Comparison of ENCODE assay signal across 12 mouse cellular contexts in genomic region chr1:167079476-167079875, GRCm38 (mm10).
DNase-seq lines count a peak whose midpoint lies in the region; ATAC-seq and TF ChIP-seq lines count a peak whose summit lies in the region.
"Had no signal": no experiment of that assay in that cellular context is flagged by ENCODE, and none has a peak within 500 bp of the region (broad histone marks: within the 10 kb centered on the region; RNA-seq: fewer than 3 reads in every experiment).

No protein-coding gene starts in this region.

- no peaks in the 10 kb centered on the region for H3K9me3 ChIP-seq in kidney, embryonic 15.5 days (replicated peaks)
- H3K9me3 ChIP-seq in CH12.LX (replicated peaks; ENCODE audit: low read length): no peaks in the 10 kb centered on the region
- H3K9me3 ChIP-seq: heart, embryonic 13.5 days; liver, embryonic 13.5 days had no signal

- H3K79me2 ChIP-seq in CH12.LX (replicated peaks; ENCODE audit: control insufficient read depth, extremely low read depth, insufficient read depth, poor library complexity, severe bottlenecking): no peaks in the 10 kb centered on the region

- no peak for TF ChIP-seq CTCF in CH12.LX (conservative IDR thresholded peaks at IDR 0.05 in 1 of 2, IDR thresholded peaks at IDR 0.05 in 1 of 2; ENCODE audit: low read depth in 2 of 2, low read length in 2 of 2)

- peaks cover 4% of the 10 kb centered on the region; the same call in 1 of the 2 replicates for H3K4me1 ChIP-seq in kidney, embryonic 15.5 days
- H3K4me1 ChIP-seq in CH12.LX (ENCODE audit: control insufficient read depth in 1 of 2, insufficient read depth in 2 of 2): no peaks in the 10 kb centered on the region
- H3K4me1 ChIP-seq: heart, embryonic 13.5 days; liver, embryonic 13.5 days had no signal

- H3K4me2 ChIP-seq in kidney, embryonic 15.5 days: no peak overlapping the region
- no peak overlapping the region for H3K4me2 ChIP-seq in CH12.LX (ENCODE audit: insufficient read depth, low read depth, poor library complexity, severe bottlenecking)
- H3K4me2 ChIP-seq: heart, embryonic 13.5 days; liver, embryonic 13.5 days had no signal

- DNase-seq in kidney, postnatal 14 days: peak; percentile 21
- peak; percentile 3 for DNase-seq in CH12.LX (ENCODE audit: extremely low read depth)
- DNase-seq in R1 (ENCODE audit: low read depth, low spot score): peak; percentile 50
- peak; percentile 31 for DNase-seq in hindlimb bud, embryonic 11.5 days (ENCODE audit: extremely low spot score, low read depth, low spot score)
- DNase-seq in left cerebral cortex, postnatal 10 days (ENCODE audit: extremely low spot score in 1 of 2, low spot score in 2 of 2): no peak
- DNase-seq in frontal cortex, postnatal 10 days (ENCODE audit: low spot score in 2 of 2): no peak
- DNase-seq: cerebellum, adult 9-10 months; liver, embryonic 13.5 days; right cerebral cortex, postnatal 14 days; thymus, postnatal 36 days had no signal

- in situ Hi-C loops in CH12.LX (cut with MboI; ENCODE audit: low pct_ligation_motif_present, low pct_unique_long_range_greater_than_20kb, low sequenced_read_pairs): no loop called here

- 31% methylated on average over 5 of the region's 5 CpGs for WGBS in kidney, embryonic 15.5 days

- H3K27ac ChIP-seq in kidney, embryonic 15.5 days: no peak overlapping the region
- no peak overlapping the region for H3K27ac ChIP-seq in CH12.LX (ENCODE audit: insufficient read depth, low read depth)
- H3K27ac ChIP-seq: heart, embryonic 13.5 days; liver, embryonic 13.5 days had no signal

- dilution Hi-C loops in CH12.LX (cut with MboI; ENCODE audit: extremely low pct_ligation_motif_present, extremely low pct_unique_long_range_greater_than_20kb, low sequenced_read_pairs): no loop called here

- TF ChIP-seq EP300 in CH12.LX (IDR thresholded peaks at IDR 0.05; ENCODE audit: low read length): no peak

- intact Hi-C loops in left cerebral cortex, postnatal 10 days (cut with DNase I): no loop called here

- ATAC-seq in kidney, embryonic 15.5 days (replicated peaks; ENCODE audit: low FRiP score): no peak; the same call in 1 of the 2 replicates

- H3K4me3 ChIP-seq in kidney, embryonic 15.5 days (replicated peaks): no peak overlapping the region
- no peak overlapping the region for H3K4me3 ChIP-seq in CH12.LX (replicated peaks in 1 of 3; ENCODE audit: low read depth in 2 of 3, low read length in 2 of 3, poor library complexity in 1 of 3)
- H3K4me3 ChIP-seq: heart, embryonic 13.5 days; liver, embryonic 13.5 days had no signal

- no peak for TF ChIP-seq RAD21 in CH12.LX (IDR thresholded peaks at IDR 0.05; ENCODE audit: low read depth, low read length)

- no peaks in the 10 kb centered on the region for H3K36me3 ChIP-seq in kidney, embryonic 15.5 days
- H3K36me3 ChIP-seq in CH12.LX (replicated peaks in 1 of 2; ENCODE audit: control insufficient read depth in 1 of 2, insufficient read depth in 1 of 2, low read length in 1 of 2): no peaks in the 10 kb centered on the region
- H3K36me3 ChIP-seq: heart, embryonic 13.5 days; liver, embryonic 13.5 days had no signal

- no peak for TF ChIP-seq POLR2A in CH12.LX (IDR thresholded peaks at IDR 0.05; ENCODE audit: low read depth, low read length)

- H3K27me3 ChIP-seq in kidney, embryonic 15.5 days: no peaks in the 10 kb centered on the region
- H3K27me3 ChIP-seq in CH12.LX (replicated peaks): peaks cover 18% of the 10 kb centered on the region
- H3K27me3 ChIP-seq: heart, embryonic 13.5 days; liver, embryonic 13.5 days had no signal

- no peak overlapping the region for H3K9ac ChIP-seq in kidney, embryonic 15.5 days
- H3K9ac ChIP-seq in CH12.LX (ENCODE audit: insufficient read depth, low read depth): no peak overlapping the region
- H3K9ac ChIP-seq: heart, embryonic 13.5 days; liver, embryonic 13.5 days had no signal

TF ChIP-seq in CH12.LX, 34 proteins besides CTCF, POLR2A, EP300 and RAD21:
- TF ChIP-seq ELF1 (IDR thresholded peaks at IDR 0.05; ENCODE audit: low read depth, low read length): no peak
- TF ChIP-seq CHD2 (IDR thresholded peaks at IDR 0.05; ENCODE audit: low read length): no peak
- TF ChIP-seq RCOR1 (conservative IDR thresholded peaks at IDR 0.05; ENCODE audit: low read depth, low read length): no peak
- no peak for TF ChIP-seq ZC3H11A (IDR thresholded peaks at IDR 0.05; ENCODE audit: low read depth, low read length)
- no peak for TF ChIP-seq MYC (IDR thresholded peaks at IDR 0.05; ENCODE audit: low read depth, low read length)
- no peak for TF ChIP-seq MEF2A (IDR thresholded peaks at IDR 0.05; ENCODE audit: borderline replicate concordance, low read depth, low read length)
- no peak for TF ChIP-seq PAX5 (IDR thresholded peaks at IDR 0.05; ENCODE audit: low read length)
- TF ChIP-seq USF2 (conservative IDR thresholded peaks at IDR 0.05; ENCODE audit: low read depth, low read length): no peak
- TF ChIP-seq POLR2AphosphoS2 (IDR thresholded peaks at IDR 0.05; ENCODE audit: low read depth, low read length): no peak
- TF ChIP-seq E2F4 (IDR thresholded peaks at IDR 0.05; ENCODE audit: insufficient replicate concordance, low read depth, low read length): no peak
- TF ChIP-seq TBP (conservative IDR thresholded peaks at IDR 0.05; ENCODE audit: low read depth, low read length): no peak
- TF ChIP-seq MAFK (IDR thresholded peaks at IDR 0.05; ENCODE audit: insufficient replicate concordance, low read length): no peak
TF ChIP-seq in CH12.LX: peak in this region for 0.

Comparison
In these comparisons a context has a peak if more than half of its experiments do, and no peak if none do; other contexts are left out.
1. DNase-seq: peak in kidney, postnatal 14 days (single experiment), CH12.LX (single experiment), R1 (single experiment) and hindlimb bud, embryonic 11.5 days (single experiment); none in left cerebral cortex, postnatal 10 days (0 of 2) and frontal cortex, postnatal 10 days (0 of 2).